Mouse (Mus musculus) liver, adult 2 months (tissue): ENCODE results near the gene Smap1. TPM values are rescaled to one million over a fixed set of nuclear protein-coding genes. Genes with fewer than 3 reads are reported as not detected.

Experiments
- DNase-seq: peaks from one replicate; pipeline ENCODE4 v3.0.0-alpha.2; 2011; ENCODE audit warnings: low read depth, low spot score; ENCODE audit errors: extremely low read depth
- H3K27ac ChIP-seq: fragments of 200-500 bp; replicated peaks from 2 replicates; pipeline ENCODE4 v1.5.1; 2012; ENCODE audit warnings: low read depth, mild to moderate bottlenecking, control low read depth, inconsistent platforms, low read length; ENCODE audit not compliant: insufficient read depth
- H3K27me3 ChIP-seq: fragments of 200-500 bp; 2 replicates; pipeline ENCODE4 v1.6.1; 2012; ENCODE audit warnings: mild to moderate bottlenecking, moderate library complexity, low read length, inconsistent platforms; ENCODE audit not compliant: control insufficient read depth, insufficient read depth
- H3K36me3 ChIP-seq: fragments of 200-500 bp; 2 replicates; pipeline ENCODE4 v1.6.1; 2012; ENCODE audit warnings: low read length, inconsistent platforms; ENCODE audit not compliant: control insufficient read depth, insufficient read depth
- H3K4me1 ChIP-seq: fragments of 200-500 bp; 2 replicates; pipeline ENCODE4 v1.6.1; 2011; ENCODE audit warnings: low read length; ENCODE audit not compliant: control insufficient read depth, insufficient read depth
- H3K4me3 ChIP-seq: fragments of 200-500 bp; 2 replicates; pipeline ENCODE4 v1.5.1; 2011; ENCODE audit warnings: low read depth, mild to moderate bottlenecking, control low read depth, low read length, moderate library complexity; ENCODE audit not compliant: insufficient read depth
- H3K79me2 ChIP-seq: fragments of 200-500 bp; 2 replicates; pipeline ENCODE4 v1.6.1; 2012; ENCODE audit warnings: inconsistent platforms, mild to moderate bottlenecking, low read length, moderate library complexity; ENCODE audit not compliant: control insufficient read depth, insufficient read depth
- H3K9ac ChIP-seq: fragments of 200-500 bp; 2 replicates; pipeline ENCODE4 v1.6.1; 2012; ENCODE audit warnings: low read depth, mild to moderate bottlenecking, control low read depth, inconsistent platforms, low read length
- CTCF ChIP-seq: fragments of 200-500 bp; IDR thresholded peaks from 2 replicates; pipeline ENCODE4 v1.5.1; 2011; ENCODE audit warnings: low read depth, low read length, control low read depth
- POLR2A ChIP-seq: fragments of 200-500 bp; IDR thresholded peaks from 2 replicates; pipeline ENCODE4 v1.6.1; 2011; ENCODE audit warnings: low read length, control low read depth; ENCODE audit not compliant: insufficient read depth; ENCODE audit errors: extremely low read depth
- WGBS: fragments of 180-500 bp; shearing (Covaris S2); methylation state at CpG from one replicate; pipeline ENCODE4 v1.1.7; 2018; 5-methylcytosine and 5-hydroxymethylcytosine counted together
- polyA plus RNA-seq: library from polyadenylated mRNA; depleted of rRNA; stranded (reverse); fragments of >200 nt; gene quantifications from 2 replicates; pipeline ENCODE4 v1.2.3, GENCODE M21; 2012
- total RNA-seq: library from RNA; depleted of rRNA; stranded (reverse); fragments of >200 nt; gene quantifications from 2 replicates; pipeline ENCODE4 v1.2.3, GENCODE M21; 2014

Gene Smap1
- total and polyA plus RNA-seq, 2 experiments = 11.2 to 14.4 TPM

GRCm38 (mm10) chr1:23923779-23924708 is 1.9 kb upstream of the Smap1 start:
- peaks cover 4% of the 10 kb centered on the region; the same call in 1 of the 2 replicates for H3K79me2 ChIP-seq
- no peak overlapping the region for H3K27ac ChIP-seq
- no peak overlapping the region for H3K4me3 ChIP-seq
- no peak for DNase-seq
- H3K27me3 ChIP-seq = no peaks in the 10 kb centered on the region
- no peak overlapping the region for H3K9ac ChIP-seq
- no peaks in the 10 kb centered on the region for H3K36me3 ChIP-seq
- peaks cover 6% of the 10 kb centered on the region; the same call in 1 of the 2 replicates for H3K4me1 ChIP-seq
- WGBS = 83% methylated on average over 6 of the region's 7 CpGs
- TF ChIP-seq CTCF (no peak), POLR2A (no peak)

GRCm38 (mm10) chr1:23922530-23922884 is 390 bp upstream of the Smap1 start:
- DNase-seq = no peak
- Histone ChIP-seq H3K36me3 (no peaks in the 10 kb centered on the region), H3K9ac (peak overlapping the region; percentile 20; the same call in 1 of the 2 replicates), H3K4me1 (peaks cover 8% of the 10 kb centered on the region; the same call in 1 of the 2 replicates), H3K79me2 (peaks cover 13% of the 10 kb centered on the region), H3K4me3 (no peak overlapping the region), H3K27me3 (no peaks in the 10 kb centered on the region), H3K27ac (no peak overlapping the region)
- WGBS = 31% methylated on average over 9 of the region's 9 CpGs
- TF ChIP-seq CTCF (no peak), POLR2A (no peak)

DNA sequence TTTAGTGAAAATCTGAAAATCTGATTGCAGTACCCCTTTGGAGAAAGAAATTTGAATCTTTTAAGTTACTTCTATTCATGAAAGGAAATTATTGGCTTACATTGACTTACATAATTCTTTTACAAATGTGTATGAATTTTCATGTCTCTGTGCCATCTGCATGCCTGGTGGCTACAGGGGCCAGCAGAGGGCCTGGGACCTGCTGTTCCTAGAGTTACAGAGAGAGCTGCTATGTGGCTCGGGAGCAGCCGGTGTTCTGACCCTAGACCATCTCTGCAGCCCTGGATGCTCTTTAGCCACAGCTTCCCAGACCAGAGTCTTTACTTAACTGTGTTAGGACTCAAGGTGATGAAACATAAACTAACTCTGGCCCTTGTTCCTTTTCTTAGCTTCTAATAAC is 1.8 kb downstream of the Smap1 start:
- WGBS = 19% methylated on average over 2 of the region's 2 CpGs

DNA sequence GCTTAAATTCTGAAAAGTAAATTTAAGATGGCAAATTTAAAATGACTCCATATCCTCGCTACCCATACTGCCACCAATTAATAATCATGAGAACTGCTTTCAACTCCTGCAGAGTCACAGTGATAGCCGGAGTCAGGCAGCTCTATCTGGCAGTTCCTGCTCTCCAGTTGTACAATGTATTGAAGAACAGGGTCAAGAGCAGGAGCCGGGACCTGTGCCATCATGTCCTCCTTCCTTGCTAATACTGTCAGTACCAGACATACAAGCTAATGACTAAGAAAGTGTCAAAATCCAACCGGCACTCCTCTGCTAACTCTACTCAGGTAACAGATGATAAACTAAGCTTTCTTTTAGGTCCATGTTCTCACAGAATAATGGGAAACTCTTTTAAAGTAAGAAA is 3.0 kb downstream of the Smap1 start:
- no peak for DNase-seq
- H3K4me3 ChIP-seq = no peak overlapping the region
- peaks cover 10% of the 10 kb centered on the region for H3K4me1 ChIP-seq
- H3K27ac ChIP-seq = no peak overlapping the region
- H3K79me2 ChIP-seq = peaks cover 19% of the 10 kb centered on the region
- H3K27me3 ChIP-seq = no peaks in the 10 kb centered on the region
- no peak overlapping the region for H3K9ac ChIP-seq
- no peaks in the 10 kb centered on the region for H3K36me3 ChIP-seq
- WGBS = 69% methylated on average over 4 of the region's 4 CpGs
- TF ChIP-seq CTCF (no peak), POLR2A (no peak)

More for the DNA sequence above, 1.8 kb downstream of the Smap1 start:
- no peak for DNase-seq
- Histone ChIP-seq H3K27ac (no peak overlapping the region), H3K79me2 (peaks cover 19% of the 10 kb centered on the region), H3K4me3 (no peak overlapping the region), H3K4me1 (peaks cover 10% of the 10 kb centered on the region), H3K36me3 (no peaks in the 10 kb centered on the region), H3K27me3 (no peaks in the 10 kb centered on the region), H3K9ac (no peak overlapping the region)
- TF ChIP-seq POLR2A (no peak), CTCF (peak; percentile 27; the same call in 1 of the 2 replicates)

GRCm38 (mm10) chr1:23915483-23915882 is 6.6 kb downstream of the Smap1 start:
- Histone ChIP-seq H3K36me3 (no peaks in the 10 kb centered on the region), H3K27ac (no peak overlapping the region), H3K9ac (no peak overlapping the region), H3K79me2 (peaks cover 19% of the 10 kb centered on the region), H3K27me3 (no peaks in the 10 kb centered on the region), H3K4me1 (peaks cover 6% of the 10 kb centered on the region), H3K4me3 (no peak overlapping the region)
- no peak for TF ChIP-seq POLR2A
- 86% methylated on average over 4 of the region's 4 CpGs for WGBS
- no peak for DNase-seq

DNA sequence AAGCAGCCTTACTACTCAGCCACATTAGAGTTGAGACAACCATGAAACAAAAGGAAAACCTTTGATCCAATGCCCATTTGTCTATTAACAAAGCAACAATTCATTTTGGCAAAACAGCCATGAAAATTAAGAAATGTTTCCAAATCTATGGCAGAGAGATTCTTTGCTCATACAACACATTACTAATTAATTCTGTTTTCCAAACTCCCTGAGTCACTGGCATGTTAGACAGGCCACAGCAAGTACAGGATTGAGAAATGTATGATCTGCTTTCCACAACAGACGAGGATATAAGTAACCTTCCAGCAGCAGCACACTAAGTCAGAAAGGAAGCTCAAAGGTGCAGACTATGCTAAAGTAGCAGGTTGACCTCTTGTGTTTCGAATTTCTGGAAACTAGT is 9.1 kb downstream of the Smap1 start:
- DNase-seq = no peak
- Histone ChIP-seq H3K4me1 (peaks cover 4% of the 10 kb centered on the region), H3K4me3 (no peak overlapping the region), H3K79me2 (peaks cover 17% of the 10 kb centered on the region), H3K9ac (no peak overlapping the region), H3K27me3 (no peaks in the 10 kb centered on the region), H3K27ac (no peak overlapping the region), H3K36me3 (no peaks in the 10 kb centered on the region)
- no peak for TF ChIP-seq CTCF
- no peak for TF ChIP-seq POLR2A
- WGBS = 44% methylated on average over 2 of the region's 2 CpGs
